Mouse (Mus musculus) inflammation-experienced regulatory T-cells, adult 6 months (primary cell): Measurements from ENCODE around the gene Phf21a. TPM values are rescaled to one million over a fixed set of nuclear protein-coding genes. Genes with fewer than 3 reads are reported as not detected.
A peak's percentile ranks its signal among the peaks of the same experiment; 100 is the strongest.

Experiments used
- ATAC-seq: one replicate; pipeline ENCODE4 v1.8.0; 2017
- polyA plus RNA-seq, 3 experiments: library from polyadenylated mRNA; unstranded; fragments of 100-300 nt; shearing (Covaris generic); gene quantifications; one replicate each; pipeline ENCODE4 v1.2.1; 2017

The Phf21a gene
- 10 to 100 TPM; 44.3 to 68.5 (median 54.2) TPM for polyA plus RNA-seq

DNA sequence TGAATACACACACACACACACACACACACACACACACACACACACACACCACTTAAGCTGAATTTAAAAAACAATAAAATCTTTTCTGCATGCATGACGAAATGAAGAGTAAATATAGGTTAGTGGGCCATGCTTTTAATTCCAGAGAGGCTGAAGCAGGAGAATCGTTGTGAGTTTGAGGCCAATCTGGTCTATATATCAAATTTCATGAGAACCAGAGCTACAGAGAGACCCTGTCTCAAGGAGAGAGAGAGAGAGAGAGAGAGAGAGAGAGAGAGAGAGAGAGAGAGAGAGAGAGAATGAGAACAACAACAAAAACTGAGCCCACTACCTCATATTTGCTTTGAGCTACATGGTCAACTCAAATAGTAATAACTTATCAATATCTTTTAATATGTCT is at the start of gene Phf21a:
Phf21a (plus strand) TSS at position 301 of the 400 bp plus-strand sequence.
- no peak for ATAC-seq

DNA sequence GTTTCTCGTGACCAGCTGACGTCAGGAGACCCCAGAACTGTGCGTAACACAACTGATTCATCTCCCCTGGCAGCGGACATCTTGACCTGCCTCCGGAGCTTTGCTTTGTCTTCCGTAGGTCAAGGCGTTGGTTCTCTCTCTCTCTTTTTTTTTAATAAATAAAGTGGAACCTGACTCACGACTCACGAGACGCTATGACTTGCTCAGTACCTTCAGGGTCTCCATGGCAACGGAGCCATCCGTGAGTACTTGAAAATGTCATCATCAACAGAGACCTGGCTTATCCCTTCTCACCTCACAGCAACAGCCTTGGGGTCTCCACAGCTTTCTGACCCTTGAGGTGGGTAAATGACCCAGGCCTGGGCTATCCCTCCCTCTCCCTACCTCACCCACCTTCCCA is 49.6 kb upstream of the Phf21a start:
- no peak for ATAC-seq

DNA sequence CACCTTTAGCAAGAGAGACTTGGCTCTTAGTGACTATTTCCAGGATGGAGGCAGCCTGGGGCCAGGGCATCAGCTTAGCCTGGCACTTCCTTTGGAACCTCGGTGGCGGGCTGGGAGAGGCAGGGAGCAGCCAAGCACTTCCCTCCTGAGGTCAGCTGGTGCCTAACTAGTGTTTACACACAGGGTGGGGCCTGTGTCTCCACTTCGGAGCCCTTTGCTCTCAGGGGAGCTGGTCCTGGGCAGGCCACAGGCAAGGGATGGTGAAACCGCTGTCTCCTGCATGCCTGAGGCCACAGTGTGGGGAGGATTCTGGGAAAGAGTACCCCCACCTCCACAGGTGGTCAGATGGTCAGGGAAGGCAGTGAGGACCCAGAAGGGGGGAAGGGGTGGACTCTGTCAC is 45.3 kb upstream of the Phf21a start:
- ATAC-seq, result no peak

DNA sequence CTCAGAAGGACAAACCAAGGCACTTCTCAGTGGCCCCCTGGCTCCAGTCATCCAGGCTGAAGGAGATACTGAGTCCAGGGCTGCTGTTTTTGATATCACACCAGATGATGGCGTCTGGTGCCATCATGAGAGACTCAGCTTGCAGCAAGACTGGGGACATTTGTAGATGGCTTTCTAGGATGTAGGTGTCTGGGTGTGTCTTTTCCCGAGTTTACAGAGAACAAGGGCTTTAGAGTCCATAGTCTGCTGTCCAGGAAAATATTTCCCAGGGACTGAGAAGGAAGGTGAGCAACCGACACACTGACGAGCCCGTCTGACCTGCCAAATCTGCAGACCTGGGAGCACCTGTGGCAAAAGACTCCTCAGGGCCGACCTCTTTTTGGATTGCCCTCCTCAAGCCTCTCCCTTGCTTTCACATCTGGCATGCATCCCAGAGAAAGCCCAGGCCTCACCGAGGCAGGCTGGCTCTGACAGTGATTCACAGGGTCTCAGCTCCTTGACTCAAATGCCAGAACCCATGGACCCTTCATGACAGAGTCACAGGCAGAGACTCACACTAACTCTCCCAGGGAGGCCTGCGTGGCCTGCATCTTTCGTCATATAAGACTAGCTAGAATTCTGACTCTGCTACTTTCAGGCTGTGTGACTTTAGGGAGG is 44.8 kb upstream of the Phf21a start:
- no peak for ATAC-seq

DNA sequence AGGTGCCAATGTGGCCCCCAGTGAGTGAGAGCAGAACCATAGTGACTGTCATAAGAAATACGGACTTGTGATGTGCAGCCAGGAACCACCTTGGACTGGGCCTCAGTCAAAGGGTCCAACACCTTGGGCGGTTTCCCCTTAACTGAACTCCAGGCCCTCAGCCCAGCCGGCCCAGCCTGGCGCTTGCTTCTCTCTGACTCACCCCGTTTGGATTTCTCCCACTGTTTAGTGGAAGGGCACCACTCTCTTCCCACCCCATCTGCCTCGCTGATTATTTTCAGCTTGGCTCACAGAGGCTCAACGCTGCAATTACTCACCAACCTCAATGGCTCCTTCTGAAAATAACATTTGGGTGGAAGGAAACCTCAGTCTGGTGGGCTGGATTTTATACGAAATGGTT is 40.7 kb upstream of the Phf21a start:
- no peak for ATAC-seq

DNA sequence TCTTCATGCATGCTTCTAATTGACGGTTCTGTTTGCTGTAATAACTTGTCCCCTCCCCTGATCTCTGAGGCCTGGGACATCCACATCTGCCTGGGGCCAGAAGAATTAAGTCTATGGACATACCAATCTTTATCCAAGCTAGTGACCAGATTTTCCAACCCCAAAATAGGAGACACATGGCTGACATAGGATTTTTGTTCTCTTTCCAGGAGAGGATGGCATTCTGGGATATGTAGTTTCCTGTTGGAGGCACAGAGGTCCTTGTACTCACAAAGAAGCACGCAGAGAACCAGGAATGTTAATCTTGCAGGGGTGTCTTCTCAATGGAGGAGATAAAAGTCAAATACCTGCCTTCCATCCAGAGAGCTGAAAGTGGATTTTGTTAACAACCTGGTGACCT is 40.2 kb upstream of the Phf21a start:
- ATAC-seq, result no peak

DNA sequence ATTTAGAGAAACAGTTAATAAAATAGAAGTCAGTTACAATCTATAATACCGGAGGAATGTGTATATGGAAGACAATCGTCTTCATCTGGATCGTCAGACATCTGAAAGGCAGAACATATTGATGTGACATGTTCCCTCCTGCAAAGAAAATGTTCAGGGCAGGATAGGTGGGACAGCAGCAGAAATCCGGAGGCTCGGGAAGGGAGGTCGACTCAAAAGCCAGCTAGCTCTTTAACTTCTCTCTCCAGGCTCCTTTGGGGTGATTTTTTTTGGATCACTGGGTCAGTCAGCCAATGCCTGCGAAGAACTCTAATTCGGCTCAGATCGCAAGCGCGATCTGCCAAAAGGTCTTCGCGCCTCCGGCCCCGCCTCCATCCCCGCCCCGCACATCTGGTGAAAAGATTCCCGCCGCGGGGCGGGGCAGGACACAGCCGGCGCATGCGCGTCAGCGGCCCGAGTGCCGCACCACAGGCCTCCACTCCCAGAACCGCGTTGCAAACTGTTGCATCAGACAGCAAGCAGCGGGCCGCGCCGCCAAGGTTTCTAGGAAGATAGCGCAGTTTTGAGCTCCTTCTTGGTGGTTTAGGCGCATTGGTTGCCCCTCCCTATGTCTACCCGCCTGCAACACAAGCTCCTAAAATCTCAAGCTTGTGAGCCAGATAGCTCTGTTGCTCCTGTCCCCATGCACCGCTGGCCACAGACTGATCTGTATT is 37.7 kb upstream of the Phf21a start:
- peak; percentile 48 for ATAC-seq

DNA sequence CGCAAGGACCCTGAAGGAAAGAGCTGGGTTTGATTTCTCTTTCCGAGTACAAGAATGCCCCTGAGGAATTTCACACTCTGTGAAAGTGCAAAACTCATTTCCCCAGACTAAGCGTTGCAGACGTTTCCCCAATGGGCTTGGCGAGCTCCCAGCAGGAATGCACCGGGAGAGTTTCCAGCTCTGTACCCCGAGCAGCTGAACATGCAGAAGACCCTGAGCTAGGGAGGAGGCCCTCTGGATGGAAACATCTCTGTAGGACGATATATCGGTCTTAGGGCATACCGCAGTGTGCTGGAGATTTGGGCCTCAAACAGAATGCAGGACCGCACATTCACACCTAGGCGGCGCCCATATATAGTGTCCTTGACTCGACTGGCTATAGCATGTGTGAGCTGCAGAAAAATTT is 37.1 kb upstream of the Phf21a start:
- no peak for ATAC-seq

DNA sequence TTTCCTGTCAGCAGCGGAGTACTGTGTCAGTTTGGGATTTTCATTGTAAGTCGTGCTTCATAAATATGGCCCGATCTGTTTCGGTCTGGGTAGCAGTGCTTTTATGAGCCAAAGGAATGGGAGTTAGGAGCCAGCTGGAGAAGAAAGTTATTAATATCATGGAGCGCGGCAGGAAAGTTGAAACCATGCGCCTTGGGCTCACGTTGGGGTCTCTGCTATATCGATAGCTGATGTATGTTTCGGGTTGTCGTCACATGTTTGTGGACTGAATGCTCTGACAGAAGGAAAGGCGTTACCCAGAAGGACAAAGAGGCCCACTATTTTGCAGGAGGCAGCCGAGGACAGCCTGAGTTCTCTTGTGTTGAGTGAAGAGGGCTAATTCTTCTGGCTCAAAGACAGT is 36.2 kb upstream of the Phf21a start:
- no peak for ATAC-seq

DNA sequence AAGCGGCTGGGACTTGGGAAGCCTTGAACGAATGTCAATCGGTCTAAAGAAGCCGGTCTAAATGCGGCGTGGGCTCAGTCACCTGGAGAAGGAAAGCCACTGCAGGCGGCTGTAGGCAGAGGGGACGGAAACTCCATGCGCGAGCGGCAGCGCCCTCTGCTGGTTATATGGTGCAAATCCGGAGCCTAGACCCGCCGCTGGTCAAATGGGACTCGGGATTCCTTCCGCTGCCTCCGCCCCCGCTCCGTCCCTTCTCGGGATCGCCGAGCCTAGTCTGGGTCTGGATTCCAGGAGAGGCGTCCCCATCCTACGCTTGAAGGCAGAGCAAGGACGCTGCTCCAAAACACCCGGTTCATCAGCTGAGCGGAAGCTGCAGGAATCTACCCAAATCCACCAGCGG is 34.4 kb upstream of the Phf21a start:
- ATAC-seq, result peak; percentile 47

DNA sequence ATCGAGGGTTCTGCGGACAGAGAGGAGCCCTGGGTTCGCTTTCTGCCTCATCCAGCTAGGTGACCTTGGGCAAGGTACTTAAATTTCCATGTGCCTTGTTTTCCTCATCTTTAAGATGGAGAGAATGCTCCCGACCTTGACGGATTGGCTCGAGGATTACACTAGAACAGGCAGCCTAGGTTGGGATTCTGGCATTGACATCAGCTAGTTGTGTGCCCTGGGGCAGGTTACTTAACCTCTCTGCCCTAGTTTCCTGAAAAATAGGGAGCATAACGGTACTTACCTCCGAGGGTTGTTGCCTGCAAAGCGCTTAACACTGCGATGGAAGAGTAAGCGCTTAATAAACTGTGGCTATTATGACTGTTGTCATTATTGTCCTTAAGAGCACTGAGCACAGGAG is 34.0 kb upstream of the Phf21a start:
- ATAC-seq, result no peak

DNA sequence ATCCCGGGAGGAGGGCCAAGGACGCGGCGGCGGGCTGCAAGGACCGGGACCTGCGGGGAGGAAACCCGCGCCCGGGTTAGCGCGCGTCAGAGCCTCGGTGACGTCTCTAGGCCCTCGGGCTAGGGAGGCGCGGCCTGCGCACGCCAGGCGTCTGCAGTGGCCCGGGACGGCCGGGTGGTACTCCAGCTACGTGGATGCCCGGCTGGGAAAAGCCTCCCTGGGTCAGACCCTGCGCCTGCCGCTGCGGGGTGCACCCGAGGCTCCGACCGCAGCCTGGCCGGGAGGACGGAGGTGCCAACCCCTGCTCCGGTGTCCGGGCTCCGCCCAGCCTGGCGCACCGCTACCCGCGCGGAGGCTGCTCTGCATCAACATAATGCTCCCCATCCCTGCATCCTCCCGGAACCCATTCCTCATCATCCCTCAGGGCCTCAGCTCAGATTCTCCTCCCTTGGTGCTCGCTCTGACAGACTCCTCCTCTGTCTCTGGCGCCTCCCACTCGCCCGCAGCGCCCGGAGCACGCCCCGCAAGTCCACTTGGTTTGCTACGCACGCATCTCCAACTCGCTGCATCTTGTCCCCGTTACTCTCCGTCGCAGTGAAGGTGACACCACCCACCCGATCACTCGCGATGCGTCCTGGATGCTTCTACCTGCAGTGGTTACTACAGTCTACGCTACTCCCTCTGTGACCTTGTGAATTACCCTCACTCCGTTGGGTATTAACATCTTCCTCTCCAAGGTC is 33.3 kb upstream of the Phf21a start:
- peak; percentile 78 for ATAC-seq

DNA sequence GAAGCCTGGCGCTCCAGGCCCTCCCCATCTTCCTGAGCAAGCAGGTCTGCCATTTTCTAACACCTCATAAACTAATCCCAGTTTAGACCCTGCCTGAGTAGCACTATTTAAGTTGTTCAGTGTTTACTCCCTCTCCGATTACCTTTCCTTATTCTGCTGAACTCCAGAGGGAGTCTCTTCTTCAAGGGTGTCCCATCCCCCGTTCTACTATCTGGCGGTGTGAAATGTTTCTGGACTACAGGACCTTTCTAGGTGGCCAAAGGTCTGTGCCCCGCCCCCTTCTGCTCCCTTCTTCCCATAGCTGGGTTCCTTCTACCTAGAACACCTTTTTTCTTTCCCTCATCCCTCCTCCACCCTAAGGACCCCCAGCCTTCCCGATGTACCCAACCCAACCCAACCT is 32.6 kb upstream of the Phf21a start:
- ATAC-seq, result no peak

DNA sequence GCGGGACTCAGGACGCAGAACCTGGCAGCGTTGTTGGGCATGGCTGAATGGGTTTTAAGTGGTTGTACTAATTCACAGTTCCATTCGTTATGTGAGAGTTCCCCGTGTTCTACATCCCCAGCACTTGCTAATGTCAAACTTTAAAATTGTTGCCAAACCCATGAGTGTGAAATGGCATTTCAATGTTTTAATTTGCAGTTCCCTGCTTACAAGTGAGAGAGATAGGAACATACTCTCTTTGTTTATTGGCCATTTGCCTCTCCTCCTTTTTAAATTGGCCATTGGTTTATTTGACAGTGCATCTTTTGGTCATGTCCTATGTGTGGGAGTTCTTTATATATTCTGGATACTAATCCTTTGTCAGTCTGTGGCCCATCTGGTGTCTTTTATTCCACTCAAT is 31.6 kb upstream of the Phf21a start:
- no peak for ATAC-seq

DNA sequence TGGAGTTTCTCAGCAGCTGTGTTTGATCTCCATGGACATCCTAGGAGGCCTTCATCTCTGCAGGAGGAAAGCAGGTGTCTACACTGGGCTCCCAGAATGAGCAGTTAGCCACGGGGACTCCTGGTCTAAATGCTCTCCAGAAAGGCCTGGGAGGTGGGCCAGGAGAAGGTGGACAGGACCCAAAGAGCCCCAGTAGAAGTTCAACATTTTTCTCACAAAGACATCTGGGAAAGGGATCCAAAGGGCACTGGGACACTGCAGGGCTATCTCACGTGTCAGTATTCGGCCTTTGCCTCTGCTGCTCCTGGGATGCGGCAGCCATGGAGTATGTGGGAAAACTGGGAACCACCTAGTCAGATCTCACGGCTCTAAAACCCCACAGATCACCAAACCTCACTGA is 29.8 kb upstream of the Phf21a start:
- no peak for ATAC-seq

DNA sequence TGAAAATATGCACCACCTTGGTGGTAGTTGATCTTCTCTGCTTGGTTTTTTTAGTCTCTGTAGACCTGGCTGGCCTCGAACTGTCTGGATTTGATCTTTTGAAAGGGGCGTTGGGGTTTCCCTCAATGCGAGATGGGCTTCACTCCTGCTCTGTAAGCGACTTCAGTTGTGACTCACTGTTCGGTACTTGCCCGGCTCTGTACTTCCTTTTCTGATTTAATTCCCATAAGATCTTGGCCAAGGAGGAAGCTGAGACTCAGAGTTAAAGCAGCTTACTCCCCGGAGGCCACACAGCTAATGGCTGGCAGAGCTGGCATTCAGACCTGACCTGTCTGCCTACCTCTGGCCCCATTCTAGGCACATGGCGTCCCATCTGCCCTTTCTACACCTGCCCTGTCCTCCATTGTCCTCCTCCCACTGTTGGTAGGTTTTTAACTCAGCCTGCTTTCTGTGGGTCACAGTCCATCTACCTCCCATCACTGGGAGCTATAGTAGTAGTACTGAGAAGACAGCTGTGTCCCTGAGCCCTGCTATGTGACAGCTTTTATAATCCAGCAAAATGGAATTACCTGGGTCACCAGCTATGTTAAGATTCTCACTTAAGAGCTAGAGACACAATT is 27.5 kb upstream of the Phf21a start:
- ATAC-seq, result no peak

DNA sequence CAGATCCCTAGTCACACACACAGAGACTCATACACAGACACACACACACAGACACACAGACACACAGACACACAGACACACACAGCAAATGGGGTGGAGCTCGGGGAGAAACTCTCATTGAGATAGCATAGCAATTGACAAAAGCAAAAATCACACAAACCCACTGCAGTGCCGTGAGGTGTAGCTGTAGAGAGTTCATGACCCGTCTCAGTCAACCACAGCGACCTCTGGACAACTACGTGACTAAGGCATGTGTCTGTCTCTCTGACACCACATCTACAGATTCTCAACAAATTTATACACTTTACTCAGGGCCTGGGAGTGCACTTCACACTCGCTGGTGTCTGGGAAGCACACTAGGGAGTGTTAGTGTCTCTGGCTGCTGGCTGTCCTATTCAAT is 27.0 kb upstream of the Phf21a start:
- no peak for ATAC-seq

DNA sequence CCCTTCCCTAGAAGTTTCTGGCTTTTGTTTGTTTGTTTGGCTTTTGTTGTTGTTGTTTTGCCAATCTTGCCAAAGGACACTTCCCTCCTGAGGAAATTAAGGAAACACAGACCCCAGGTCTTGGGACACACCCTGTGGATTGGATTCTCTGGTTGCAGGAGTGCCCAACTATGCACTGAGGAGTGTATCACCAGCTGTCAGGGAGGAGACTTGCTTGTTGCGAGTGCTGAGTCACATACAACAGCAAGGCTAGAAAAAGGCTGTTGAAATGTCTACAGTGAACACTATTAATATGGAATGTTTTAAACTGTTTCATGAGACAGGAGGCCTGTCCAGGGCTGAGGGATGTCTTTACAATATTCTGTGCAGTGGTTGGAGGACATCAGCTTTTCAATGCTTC is 26.0 kb upstream of the Phf21a start:
- no peak for ATAC-seq

DNA sequence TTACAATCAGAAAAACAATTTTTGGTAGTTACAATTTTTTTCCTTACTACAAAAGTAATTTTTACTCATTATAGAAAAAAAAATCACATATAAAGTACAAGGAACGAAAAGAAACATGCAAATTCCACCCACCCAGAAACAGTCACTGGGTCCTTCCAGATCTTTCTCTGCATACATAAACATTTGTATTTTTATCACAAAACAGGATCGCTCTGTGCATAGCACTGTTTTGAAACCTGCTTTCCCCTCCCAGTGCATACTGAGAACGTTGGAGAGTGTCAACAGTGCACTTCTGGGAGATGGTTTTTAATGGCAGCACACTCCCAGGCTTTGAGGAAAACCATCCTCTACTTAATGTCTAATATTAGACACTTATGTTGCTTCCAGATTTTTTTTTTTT is 25.3 kb upstream of the Phf21a start:
- ATAC-seq, result no peak

DNA sequence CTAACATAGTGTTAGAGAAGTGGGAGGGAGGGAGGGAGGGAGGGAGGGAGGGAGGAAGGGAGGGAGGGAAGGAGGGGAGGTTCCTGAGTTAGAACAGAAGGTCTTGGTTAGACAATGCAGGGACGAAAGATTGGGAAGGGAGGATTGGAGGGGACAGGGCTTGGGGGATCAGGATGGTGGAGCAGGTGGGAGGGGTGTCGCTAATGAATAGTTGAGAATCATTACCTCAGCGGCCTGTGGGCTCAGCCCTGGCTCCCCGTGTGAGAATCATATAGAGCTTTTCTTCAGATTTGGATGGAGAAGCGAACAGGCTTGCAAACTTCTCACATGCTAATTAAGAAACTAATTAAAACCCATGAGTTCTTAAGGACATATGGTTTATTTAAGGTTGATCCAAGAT is 23.3 kb upstream of the Phf21a start:
- ATAC-seq, result no peak

DNA sequence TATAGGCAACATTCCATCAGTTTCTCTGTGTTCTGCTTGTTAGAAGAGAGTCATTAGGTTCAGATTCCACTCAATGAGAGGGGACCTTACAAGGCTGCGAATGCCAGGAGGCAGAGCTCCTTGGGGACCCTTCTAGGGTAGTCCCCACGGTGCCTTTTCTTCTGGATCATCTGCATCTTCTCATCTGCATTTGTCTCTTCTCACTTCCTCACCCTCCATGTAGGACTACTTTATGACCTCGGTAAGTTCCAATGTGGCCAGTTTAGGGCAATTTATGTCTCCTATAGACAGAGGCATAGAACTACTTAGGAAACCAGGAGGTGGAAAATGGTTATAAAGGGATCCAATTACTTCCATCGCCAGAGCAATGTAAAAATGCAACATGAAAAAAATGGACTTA is 21.8 kb upstream of the Phf21a start:
- no peak for ATAC-seq

DNA sequence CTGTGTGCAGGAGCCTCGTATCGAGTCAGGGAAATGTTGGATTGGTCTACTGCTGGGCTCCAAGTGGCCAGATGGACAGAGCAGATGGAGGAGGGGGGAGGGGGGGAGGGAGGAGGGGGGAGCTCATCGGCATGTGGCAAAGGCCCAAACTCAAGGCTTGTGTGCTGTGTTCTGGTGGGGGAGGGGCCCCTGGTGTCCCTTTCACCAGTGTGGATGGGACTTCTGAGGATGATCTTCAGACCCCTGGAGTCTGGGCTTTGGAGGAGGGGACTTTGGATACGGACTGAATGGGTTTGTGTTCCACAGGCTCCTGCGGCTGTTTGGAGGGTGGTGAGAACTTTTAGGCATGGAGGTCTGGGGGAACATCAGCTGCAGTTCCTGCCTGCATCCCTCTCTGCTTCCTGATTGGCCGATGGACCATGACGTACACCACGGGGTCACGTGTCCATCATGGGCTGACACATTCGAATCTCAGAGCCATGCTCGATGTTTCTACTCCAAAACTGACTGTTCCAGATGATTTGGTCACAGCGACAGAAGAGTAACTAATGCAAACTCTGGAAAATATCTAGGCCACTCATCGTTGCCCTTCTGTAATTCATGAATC is 16.7 kb upstream of the Phf21a start:
- ATAC-seq, result no peak

DNA sequence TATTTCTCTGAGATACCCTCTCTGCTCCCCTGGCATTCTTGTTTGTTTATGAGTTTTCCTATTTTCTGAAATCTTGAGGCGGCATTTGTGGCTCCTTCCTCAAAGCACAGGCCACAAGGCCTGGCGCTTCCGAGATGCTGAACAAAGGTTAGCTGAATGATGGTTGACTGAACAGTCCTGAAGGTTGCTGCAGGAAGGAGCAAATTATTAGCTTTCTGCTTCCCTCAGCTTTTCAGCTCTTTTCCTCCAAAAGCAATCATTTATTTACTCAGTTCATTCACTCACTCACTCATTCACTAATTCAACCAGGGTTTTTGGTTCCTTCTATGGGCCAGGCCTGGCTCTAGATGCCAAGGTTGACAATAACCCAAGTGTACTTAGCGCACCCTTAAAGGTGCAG is 10.7 kb upstream of the Phf21a start:
- ATAC-seq, result no peak
